Mouse (Mus musculus) lung, adult 18-20 months (tissue): ENCODE data around the gene Npr1.

Experiments
- DNase-seq, 2 experiments: peaks; one replicate each; pipeline ENCODE4 v3.0.0; 2022; ENCODE audit warnings: mixed read lengths in 2 of 2

Gene Npr1

GRCm38 (mm10) chr3:90433381-90434020 is 32.2 kb downstream of the Npr1 start, which contains the start of gene Ints3:
TSS of gene Ints3 (minus strand) at chr3:90433622.
- peak; percentile 100 for DNase-seq

- DNase-seq = peak; percentile 44 to 62
These were observed 32.9 kb downstream of the Npr1 start for GRCm38 (mm10) chr3:90432811-90433219.

- no peak for DNase-seq
These were observed 33.3 kb downstream of the Npr1 start for GRCm38 (mm10) chr3:90432348-90432747.

GRCm38 (mm10) chr3:90429576-90429975 is 36.1 kb downstream of the Npr1 start:
- DNase-seq = no peak

- peak; percentile 36 to 54 for DNase-seq
These were observed 37.5 kb downstream of the Npr1 start for GRCm38 (mm10) chr3:90428186-90428585.

- DNase-seq = peak in 1 of 2 experiments; percentile 23
These were observed 38.1 kb downstream of the Npr1 start for GRCm38 (mm10) chr3:90427574-90427973.

- no peak for DNase-seq
These were observed 40.2 kb downstream of the Npr1 start for GRCm38 (mm10) chr3:90425499-90425898.

- DNase-seq = no peak
These were observed 42.1 kb downstream of the Npr1 start for GRCm38 (mm10) chr3:90423549-90423948.

DNA sequence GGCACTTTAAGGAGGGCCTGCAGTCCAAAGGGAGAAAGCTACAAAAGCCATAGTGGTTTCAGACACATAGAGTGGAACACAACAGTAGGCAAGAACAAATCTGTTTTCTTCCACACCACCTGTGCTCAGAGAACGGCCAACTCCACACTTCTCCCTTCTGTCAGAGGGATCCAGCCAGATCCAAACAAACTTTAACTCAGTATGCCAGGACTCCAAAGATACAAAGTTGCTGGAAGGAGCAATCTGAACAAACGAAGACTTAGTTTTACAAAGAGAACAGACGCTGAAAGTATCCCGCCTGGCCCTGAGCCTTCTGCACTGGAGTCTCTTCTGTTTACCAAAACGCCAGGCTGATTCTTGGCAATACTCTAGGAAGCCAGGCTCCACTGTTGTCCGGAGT is 45.0 kb downstream of the Npr1 start:
- DNase-seq = no peak

DNA sequence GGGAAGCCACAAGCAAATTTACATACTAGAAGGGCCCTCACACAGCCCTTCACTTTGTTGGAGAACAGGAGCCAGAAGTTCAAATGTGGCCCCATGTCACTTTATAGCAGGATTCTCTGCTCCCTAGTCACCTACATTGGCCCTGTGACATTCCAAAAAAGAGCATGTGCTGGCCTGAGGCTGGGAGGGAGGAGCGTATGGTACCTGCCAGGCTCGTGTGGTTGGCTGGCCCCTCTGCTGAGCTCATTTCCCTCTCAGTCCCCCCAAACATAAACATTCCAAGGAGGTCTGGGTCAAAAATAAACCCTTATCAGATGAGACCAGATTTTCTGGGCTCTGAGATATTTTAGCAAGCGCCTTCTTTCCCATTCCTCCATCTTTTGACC is 52.7 kb downstream of the Npr1 start:
- DNase-seq = no peak

- DNase-seq = peak; percentile 77 to 79
These were observed 53.2 kb downstream of the Npr1 start for GRCm38 (mm10) chr3:90412312-90413010.

DNA sequence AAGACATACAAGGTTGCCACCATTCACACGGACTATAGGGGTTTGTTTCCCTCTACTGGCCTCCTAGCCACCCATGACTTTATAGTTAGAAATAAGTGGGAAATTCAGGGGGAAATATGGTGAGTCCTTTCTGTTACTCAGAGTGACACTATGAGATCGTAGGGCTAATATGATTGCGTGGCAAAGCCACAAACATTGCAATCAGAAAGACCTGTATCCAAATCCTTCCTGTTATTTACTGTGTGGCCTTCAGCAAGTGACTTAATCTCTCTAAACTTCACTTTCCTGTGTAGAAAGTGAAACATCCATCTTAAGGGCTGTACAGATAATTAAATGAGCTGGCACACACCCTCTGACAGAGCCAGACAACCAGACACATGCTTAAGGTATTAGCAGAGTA is 56.9 kb downstream of the Npr1 start:
- no peak for DNase-seq

GRCm38 (mm10) chr3:90406414-90406813 is 59.3 kb downstream of the Npr1 start:
- DNase-seq = no peak

- no peak for DNase-seq
These were observed 61.1 kb downstream of the Npr1 start for GRCm38 (mm10) chr3:90404609-90405008.

DNA sequence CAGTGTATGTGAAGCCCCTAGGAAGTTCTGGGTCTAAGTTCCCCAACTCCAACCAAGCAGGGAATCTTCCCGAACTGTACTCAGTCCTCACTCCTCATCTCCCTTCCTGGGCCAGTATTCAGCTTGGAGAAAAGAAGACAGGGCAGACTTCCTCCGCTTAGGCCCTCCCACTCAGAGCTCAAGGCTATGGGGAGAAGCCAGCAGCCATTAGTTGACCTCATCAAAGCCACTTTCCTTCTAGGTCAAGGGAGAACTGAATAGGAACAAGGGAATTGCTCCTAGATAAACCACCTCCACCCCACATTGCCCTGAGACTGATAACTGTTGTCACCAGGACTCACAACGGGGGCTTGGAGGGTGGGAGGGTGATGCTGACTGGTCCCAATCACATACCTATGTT is 61.5 kb downstream of the Npr1 start:
- no peak for DNase-seq

DNA sequence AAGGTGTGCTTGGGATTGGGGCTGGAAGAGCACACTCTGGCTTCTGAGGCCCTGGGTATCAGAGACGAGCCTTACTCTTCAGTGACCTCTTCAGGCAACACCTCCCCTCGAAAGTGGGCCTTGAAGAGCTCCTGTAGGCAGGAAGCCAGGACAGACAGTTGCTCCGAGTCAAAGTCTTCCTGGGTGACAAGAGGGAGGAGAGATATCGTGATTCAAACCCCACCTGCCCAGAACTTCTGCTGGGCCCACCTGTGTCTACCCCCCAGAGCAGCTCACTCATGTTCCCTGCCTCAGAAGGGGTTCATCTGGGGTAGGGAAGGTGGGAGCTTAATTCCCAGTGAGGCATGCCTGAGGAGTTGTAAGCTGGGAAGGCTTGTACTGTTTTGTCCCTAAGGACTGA is 64.7 kb downstream of the Npr1 start:
- DNase-seq = no peak
